Mouse (Mus musculus) myocyte (in vitro differentiated cells): ENCODE measurements around the gene Smarcc2.

Experiments
- CEBPB ChIP-seq: IDR thresholded peaks from 2 replicates; pipeline ENCODE4 v1.6.1; 2011; ENCODE audit warnings: mild to moderate bottlenecking, moderate library complexity; ENCODE audit not compliant: poor library complexity, insufficient read depth, severe bottlenecking
- MAX ChIP-seq: IDR thresholded peaks from one replicate; pipeline ENCODE4 v1.6.1; 2011; ENCODE audit warnings: low read depth, mild to moderate bottlenecking, control low read depth
- MYOD1 ChIP-seq, 3 experiments: IDR thresholded peaks; one replicate each; pipeline ENCODE4 v1.6.1; 2011; ENCODE audit warnings: control low read depth in 2 of 3, low read depth in 2 of 3, mild to moderate bottlenecking in 2 of 3, moderate library complexity in 1 of 3; ENCODE audit not compliant: insufficient read length in 2 of 3, control insufficient read depth in 1 of 3
- MYOG ChIP-seq, 3 experiments: IDR thresholded peaks; one replicate each; pipeline ENCODE4 v1.6.1; 2011; ENCODE audit warnings: control low read depth in 2 of 3, low read depth in 2 of 3, mild to moderate bottlenecking in 2 of 3; ENCODE audit not compliant: insufficient read length in 2 of 3, control insufficient read depth in 1 of 3, insufficient read depth in 1 of 3
- POLR2A ChIP-seq: IDR thresholded peaks from one replicate; pipeline ENCODE4 v1.6.1; 2011; ENCODE audit warnings: low read depth, mild to moderate bottlenecking, control low read depth, moderate library complexity; ENCODE audit not compliant: insufficient read length
- POLR2AphosphoS2 ChIP-seq: IDR thresholded peaks from one replicate; pipeline ENCODE4 v1.6.1; 2011; ENCODE audit warnings: low read depth, control low read depth; ENCODE audit not compliant: insufficient read length
- REST ChIP-seq: IDR thresholded peaks from one replicate; pipeline ENCODE4 v1.6.1; 2011; ENCODE audit warnings: mild to moderate bottlenecking, control low read depth, moderate library complexity; ENCODE audit not compliant: insufficient read depth, insufficient read length
- SRF ChIP-seq: IDR thresholded peaks from one replicate; pipeline ENCODE4 v1.6.1; 2011; ENCODE audit warnings: low read depth; ENCODE audit not compliant: control insufficient read depth, insufficient read length
- TCF12 ChIP-seq: IDR thresholded peaks from one replicate; pipeline ENCODE4 v1.6.1; 2011; ENCODE audit warnings: mild to moderate bottlenecking, control low read depth; ENCODE audit not compliant: poor library complexity, insufficient read depth, severe bottlenecking
- TCF3 ChIP-seq: IDR thresholded peaks from one replicate; pipeline ENCODE4 v1.6.1; 2011; ENCODE audit warnings: low read depth, control low read depth; ENCODE audit not compliant: insufficient read length
- USF1 ChIP-seq: IDR thresholded peaks from one replicate; pipeline ENCODE4 v1.6.1; 2011; ENCODE audit warnings: low read depth, mild to moderate bottlenecking, control low read depth, moderate library complexity

DNA sequence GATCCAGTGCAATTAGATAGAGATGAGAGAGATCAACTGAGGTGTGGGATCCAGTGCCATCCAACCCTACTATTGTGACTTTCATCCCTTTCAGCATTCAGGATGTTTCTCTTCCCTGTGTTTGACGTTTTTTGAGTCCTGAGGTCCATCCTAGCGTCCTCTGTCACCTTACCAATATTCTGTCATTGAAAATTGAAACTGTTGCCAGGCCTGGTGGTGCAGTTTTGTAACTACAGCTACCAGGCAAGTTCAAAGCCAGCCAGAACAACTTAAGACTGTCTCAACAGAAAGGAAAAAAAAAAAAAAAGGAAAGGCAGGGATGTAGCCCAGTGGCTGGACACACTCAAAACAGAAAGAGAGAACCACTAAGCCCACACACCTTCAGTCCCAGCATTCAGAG lies 36.2 kb downstream of the Smarcc2 start:
- TF ChIP-seq POLR2A (no peak), MYOD1 (IDR thresholded peaks at IDR 0.05; ENCODE audit: control insufficient read depth in 1 of 3, insufficient read length in 2 of 3, low read depth in 2 of 3) (no peak), TCF3 (no peak), MAX (no peak), MYOG (IDR thresholded peaks at IDR 0.05; ENCODE audit: control insufficient read depth in 1 of 3, insufficient read depth in 1 of 3, insufficient read length in 2 of 3, low read depth in 2 of 3) (no peak), TCF12 (no peak), USF1 (no peak), REST (no peak), POLR2AphosphoS2 (no peak), SRF (no peak), CEBPB (no peak)
